Mouse (Mus musculus): ENCODE results near the gene Gpr141.

DNA sequence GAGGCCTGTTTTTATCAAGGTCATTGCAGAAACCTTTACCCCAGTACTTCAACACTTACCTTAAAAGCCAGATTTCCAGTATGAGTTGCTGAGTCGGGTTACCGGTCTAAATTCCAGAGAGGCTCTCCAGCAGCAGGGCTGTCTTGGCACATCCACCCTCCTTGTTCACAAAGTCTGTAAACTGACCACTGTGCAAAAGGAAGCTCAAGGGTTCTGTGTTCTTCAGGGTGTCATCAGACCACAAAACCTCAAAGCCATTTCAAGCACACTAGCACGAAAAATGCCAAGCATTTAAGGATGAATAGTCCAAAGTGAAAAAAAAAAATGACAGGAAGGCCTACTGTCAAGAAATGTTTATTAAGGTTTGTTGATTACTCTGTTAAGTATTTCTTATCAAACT is at the start of gene Gpr141:
- no peak for TF ChIP-seq MAFK (IDR thresholded peaks at IDR 0.05; ENCODE audit: insufficient read depth, low read depth, low read length)
- no peak for TF ChIP-seq HCFC1 (IDR thresholded peaks at IDR 0.05; ENCODE audit: borderline replicate concordance, insufficient read depth, low read length)
- no peak for TF ChIP-seq CHD2 (IDR thresholded peaks at IDR 0.05; ENCODE audit: low read depth, low read length)
- no peak for TF ChIP-seq ZNF384 (IDR thresholded peaks at IDR 0.05; ENCODE audit: low read depth, low read length)
- no peak for TF ChIP-seq ZC3H11A (IDR thresholded peaks at IDR 0.05; ENCODE audit: borderline replicate concordance, low read depth, low read length)
